Mouse (Mus musculus): Measurements from ENCODE around the gene Fam20b. TPM values are rescaled to one million over a fixed set of nuclear protein-coding genes. Genes with fewer than 3 reads are reported as not detected.

Fam20b gene
- total RNA-seq, 2 experiments from 2014 or later = 23.9 to 41.6 TPM

- ATAC-seq (replicated peaks; ENCODE audit: low FRiP score, poor library complexity, severe bottlenecking) = no peak
Measured at GRCm38 (mm10) chr1:156645971-156646370, 72.9 kb downstream of the Fam20b start.

DNA sequence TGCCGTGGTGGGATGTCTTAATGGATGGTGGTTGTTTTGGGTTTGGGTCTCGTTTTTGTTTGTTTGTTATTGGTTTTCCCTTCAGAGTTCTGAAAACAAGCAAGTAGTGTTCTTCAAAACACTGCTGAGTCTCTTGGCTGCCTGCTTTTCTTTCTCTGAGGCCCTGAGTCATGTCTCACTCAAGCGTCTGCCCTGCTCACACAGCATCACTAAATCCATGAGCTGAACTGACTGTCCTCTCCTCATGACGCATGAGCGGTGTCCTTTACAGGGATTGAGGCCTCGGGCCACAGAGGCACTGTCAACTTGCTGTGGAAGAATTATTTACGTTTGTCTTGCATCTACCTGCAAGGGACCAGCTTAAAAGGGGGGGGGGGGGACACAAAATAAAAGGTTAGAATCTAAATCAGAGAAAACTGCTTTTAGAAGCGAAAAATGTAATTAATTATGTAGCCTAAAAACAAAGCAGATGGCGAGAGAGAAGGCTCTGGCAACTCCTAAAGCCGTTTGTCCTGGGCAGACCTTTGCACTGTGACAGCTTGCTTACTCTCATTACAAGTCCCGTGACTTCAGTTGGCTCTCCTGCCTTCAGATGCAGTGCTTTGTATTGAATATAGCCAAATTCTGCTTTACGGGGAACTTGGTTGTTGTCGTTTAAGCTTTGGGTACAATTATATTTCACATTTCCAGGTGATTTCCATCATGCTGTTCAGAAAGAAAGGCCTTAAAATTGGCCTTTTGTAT is 73.9 kb downstream of the Fam20b start:
- ATAC-seq (replicated peaks; ENCODE audit: low FRiP score, poor library complexity, severe bottlenecking) = no peak

DNA sequence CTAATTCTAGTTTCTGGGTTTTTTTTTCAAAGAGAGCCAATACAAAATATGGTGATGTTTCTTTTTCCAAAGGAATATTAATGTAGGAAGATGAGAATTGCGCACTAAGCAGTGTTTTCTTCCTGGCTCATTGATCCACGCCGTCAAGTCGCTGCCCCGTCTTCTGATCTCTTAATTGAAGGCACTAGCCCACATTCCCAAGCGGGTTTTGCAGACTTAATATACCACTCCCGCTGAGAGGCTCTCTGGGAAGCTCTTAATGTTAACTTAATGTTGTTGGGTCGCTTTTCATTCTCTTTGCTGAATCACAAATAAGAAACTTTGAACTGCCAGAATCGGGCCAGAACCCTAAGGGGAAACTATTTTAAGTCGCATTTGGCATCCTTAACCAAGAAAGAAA is 74.8 kb downstream of the Fam20b start:
- ATAC-seq (replicated peaks; ENCODE audit: low FRiP score, poor library complexity, severe bottlenecking) = no peak

DNA sequence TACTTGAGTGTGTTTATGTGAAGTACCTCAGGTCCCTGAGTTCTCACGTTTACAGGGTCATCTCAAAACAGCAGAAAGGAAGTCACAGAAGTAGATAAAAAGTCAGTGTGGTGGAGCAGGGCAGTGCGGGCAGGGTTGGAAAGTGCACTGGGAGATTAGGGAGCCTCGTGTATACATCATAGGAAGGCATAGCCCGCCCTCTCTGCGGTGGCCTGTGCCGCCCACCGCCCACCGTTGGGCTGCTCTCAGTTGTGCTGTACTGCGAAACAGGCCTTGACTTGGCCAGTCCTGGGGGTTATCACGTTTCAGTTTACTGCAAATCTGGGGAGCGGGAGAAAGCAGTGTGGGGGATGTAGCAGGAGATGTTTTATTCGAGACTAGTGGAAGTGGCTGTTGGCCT is 76.1 kb downstream of the Fam20b start:
- no peak for ATAC-seq (replicated peaks; ENCODE audit: low FRiP score, poor library complexity, severe bottlenecking)

DNA sequence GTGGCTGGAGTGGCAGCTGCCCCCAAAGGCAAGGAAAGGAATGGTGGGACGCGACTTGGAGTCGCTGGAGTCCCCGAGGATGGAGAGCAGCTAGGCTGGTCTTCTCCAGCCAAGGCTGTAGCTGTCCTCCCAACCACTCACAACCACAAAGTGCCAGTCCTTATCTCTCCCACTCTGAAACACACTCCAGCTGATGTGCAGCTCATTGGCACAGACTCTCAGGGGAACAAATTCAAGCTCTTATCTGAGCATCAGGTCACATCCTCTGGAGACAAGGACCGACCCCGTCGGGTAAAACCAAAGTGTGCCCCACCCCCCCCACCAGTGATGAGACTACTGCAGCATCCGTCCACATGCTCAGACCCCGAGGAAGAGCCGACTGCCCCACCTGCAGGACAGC is 77.1 kb downstream of the Fam20b start:
- peak; percentile 28; the same call in 1 of the 2 replicates for ATAC-seq (replicated peaks; ENCODE audit: low FRiP score, poor library complexity, severe bottlenecking)

GRCm38 (mm10) chr1:156640577-156640976 is 78.3 kb downstream of the Fam20b start:
- no peak for ATAC-seq (replicated peaks; ENCODE audit: low FRiP score, poor library complexity, severe bottlenecking)

- ATAC-seq (replicated peaks; ENCODE audit: low FRiP score, poor library complexity, severe bottlenecking) = no peak
Measured at GRCm38 (mm10) chr1:156639455-156639854, 79.4 kb downstream of the Fam20b start.

GRCm38 (mm10) chr1:156635148-156635547 is 83.7 kb downstream of the Fam20b start:
- ATAC-seq (replicated peaks; ENCODE audit: low FRiP score, poor library complexity, severe bottlenecking) = no peak

DNA sequence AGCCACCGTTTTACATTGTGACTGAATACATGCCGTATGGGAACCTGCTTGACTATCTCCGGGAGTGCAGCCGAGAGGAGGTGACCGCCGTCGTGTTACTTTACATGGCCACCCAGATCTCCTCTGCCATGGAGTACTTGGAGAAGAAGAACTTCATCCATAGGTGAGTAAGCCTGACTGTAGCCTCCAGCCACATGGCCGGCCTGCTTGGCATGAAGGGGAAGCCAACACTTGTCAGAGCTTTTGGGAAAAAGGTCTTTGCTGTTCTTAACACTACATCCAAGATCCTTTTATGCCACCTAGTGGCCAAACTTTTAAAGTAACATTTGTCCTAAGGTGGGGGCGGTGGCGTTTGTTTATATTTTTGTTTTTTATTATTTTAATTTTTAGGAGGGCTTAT is 85.8 kb downstream of the Fam20b start:
- ATAC-seq (replicated peaks; ENCODE audit: low FRiP score, poor library complexity, severe bottlenecking) = no peak

DNA sequence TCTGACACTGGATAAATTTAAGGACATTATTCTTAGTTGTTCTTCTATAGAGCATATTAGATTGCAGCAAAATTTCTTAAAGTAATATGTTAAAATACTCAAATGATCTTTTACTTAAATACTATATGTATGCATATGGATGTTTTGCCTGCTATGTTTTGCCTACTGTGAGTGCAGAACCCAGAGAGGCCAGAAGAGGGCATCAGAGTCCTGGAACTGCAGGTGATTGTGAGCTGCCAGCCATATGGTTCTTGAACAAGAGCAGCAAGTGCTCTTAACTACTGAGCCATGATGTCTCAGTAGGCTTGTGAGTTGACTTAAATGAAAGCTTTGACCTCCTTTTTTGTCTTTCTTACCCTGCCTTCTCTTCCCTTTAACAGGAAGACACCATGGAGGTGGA is 87.9 kb downstream of the Fam20b start:
- no peak for ATAC-seq (replicated peaks; ENCODE audit: low FRiP score, poor library complexity, severe bottlenecking)

DNA sequence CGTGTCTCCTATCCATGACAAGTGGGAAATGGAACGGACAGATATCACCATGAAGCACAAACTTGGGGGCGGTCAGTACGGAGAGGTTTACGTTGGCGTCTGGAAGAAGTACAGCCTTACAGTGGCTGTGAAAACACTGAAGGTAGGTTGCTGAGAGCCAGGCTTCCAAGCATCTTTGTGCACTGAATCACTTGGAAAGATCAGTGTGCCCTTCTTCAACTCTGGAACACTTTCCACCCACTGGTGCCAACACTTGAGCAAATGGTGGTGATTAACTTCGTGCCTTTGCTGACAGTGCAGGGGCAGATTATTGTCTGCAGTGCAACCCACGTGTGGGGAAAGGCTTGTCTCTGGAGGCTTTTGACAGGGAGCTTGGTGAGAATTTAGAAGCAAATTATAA is 88.9 kb downstream of the Fam20b start:
- no peak for ATAC-seq (replicated peaks; ENCODE audit: low FRiP score, poor library complexity, severe bottlenecking)

Other genes with a start within 250 kb of the Fam20b start
- 13.3 and 15.1 TPM in 2 replicates for gene Soat1, start 244.8 kb downstream of the Fam20b start, total RNA-seq (2015; ENCODE audit: low replicate concordance)
- gene Soat1, start 244.8 kb downstream of the Fam20b start, total RNA-seq (2017; ENCODE audit: low replicate concordance) = 6.5 and 8.6 TPM in 2 replicates
- 0.72 and 1.7 TPM in 2 replicates for gene Gm10031, start 195.1 kb downstream of the Fam20b start, total RNA-seq (2015; ENCODE audit: low replicate concordance)
- gene Gm10031, start 195.1 kb downstream of the Fam20b start, total RNA-seq (2017; ENCODE audit: low replicate concordance) = 4.8 and 8.1 TPM in 2 replicates
- gene Abl2, start 160.3 kb downstream of the Fam20b start, total RNA-seq (2015; ENCODE audit: low replicate concordance) = 4.0 and 5.4 TPM in 2 replicates
- 1.3 and 1.7 TPM in 2 replicates for gene Abl2, start 160.3 kb downstream of the Fam20b start, total RNA-seq (2017; ENCODE audit: low replicate concordance)
- gene Tor3a, start 44.7 kb downstream of the Fam20b start, total RNA-seq (2015; ENCODE audit: low replicate concordance) = 3.2 and 5.4 TPM in 2 replicates
- gene Tor3a, start 44.7 kb downstream of the Fam20b start, total RNA-seq (2017; ENCODE audit: low replicate concordance) = 4.1 and 10.4 TPM in 2 replicates
- gene Angptl1, start 119.5 kb upstream of the Fam20b start, total RNA-seq (2015; ENCODE audit: low replicate concordance) = not detected in 2 replicates
- 0.51 and 0.53 TPM in 2 replicates for gene Angptl1, start 119.5 kb upstream of the Fam20b start, total RNA-seq (2017; ENCODE audit: low replicate concordance)
- 8.3 and 20.1 TPM in 2 replicates for gene Ralgps2, start 220.5 kb upstream of the Fam20b start, total RNA-seq (2015; ENCODE audit: low replicate concordance)
- 3.9 and 18.2 TPM in 2 replicates for gene Ralgps2, start 220.5 kb upstream of the Fam20b start, total RNA-seq (2017; ENCODE audit: low replicate concordance)